Mouse (Mus musculus) midbrain, embryonic 14.5 days (tissue): Measurements from ENCODE around the gene Frmd4b. TPM values are rescaled to one million over a fixed set of nuclear protein-coding genes. Genes with fewer than 3 reads are reported as not detected.
A peak's percentile ranks its signal among the peaks of the same experiment; 100 is the strongest.

ENCODE experiments used
- ATAC-seq: fragments of 200-750 bp; cut with Nextera tagmentation; 2 replicates; pipeline ENCODE4 v1.8.0; 2017; ENCODE audit warnings: moderate number of reproducible peaks, moderate library complexity; ENCODE audit not compliant: low FRiP score, low TSS enrichment
- DNase-seq: peaks from one replicate; pipeline ENCODE4 v3.0.0-alpha.2; 2015
- H3K27ac ChIP-seq: fragments of 300-500 bp; sonication (generic); replicated peaks from 2 replicates; pipeline ENCODE4 v1.5.1; 2014; ENCODE audit warnings: mild to moderate bottlenecking, low read depth, low read length, moderate library complexity
- H3K27me3 ChIP-seq: fragments of 300-500 bp; sonication (generic); 2 replicates; pipeline ENCODE4 v1.6.1; 2014; ENCODE audit warnings: low read length, control low read depth, mixed read lengths; ENCODE audit not compliant: control insufficient read depth, insufficient read depth
- H3K36me3 ChIP-seq: fragments of 300-500 bp; sonication (generic); 2 replicates; pipeline ENCODE4 v1.6.1; 2014; ENCODE audit warnings: low read length, control low read depth; ENCODE audit not compliant: control insufficient read depth, insufficient read depth
- H3K4me1 ChIP-seq: fragments of 300-500 bp; sonication (generic); 2 replicates; pipeline ENCODE4 v1.6.1; 2014; ENCODE audit warnings: mild to moderate bottlenecking, antibody characterized with exemption, low read length, control low read depth; ENCODE audit not compliant: control insufficient read depth, insufficient read depth
- H3K4me2 ChIP-seq: fragments of 300-500 bp; sonication (generic); 2 replicates; pipeline ENCODE4 v1.6.1; 2014; ENCODE audit warnings: mild to moderate bottlenecking, low read length, moderate library complexity
- H3K4me3 ChIP-seq: fragments of 300-500 bp; sonication (generic); replicated peaks from 2 replicates; pipeline ENCODE4 v1.5.1; 2014; ENCODE audit warnings: low read depth, low read length
- H3K9ac ChIP-seq: fragments of 300-500 bp; sonication (generic); replicated peaks from 2 replicates; pipeline ENCODE4 v1.6.1; 2014; ENCODE audit warnings: mild to moderate bottlenecking, low read length, moderate library complexity
- H3K9me3 ChIP-seq: fragments of 300-500 bp; sonication (generic); 2 replicates; pipeline ENCODE4 v1.6.1; 2016; ENCODE audit warnings: low read length, control low read depth, mixed read lengths; ENCODE audit not compliant: control insufficient read depth
- WGBS: fragments of 180-500 bp; shearing (Covaris S2); extraction: QIAGEN DNeasy Blood & Tissue Kit; methylation state at CpG from one replicate; pipeline ENCODE4 v1.1.7; 2014; 5-methylcytosine and 5-hydroxymethylcytosine counted together
- polyA plus RNA-seq: library from polyadenylated mRNA; unstranded; fragments of >200 nt; fragmentation: Nextera tagmentation; extraction: Ambion mirVana; gene quantifications from 2 replicates; pipeline ENCODE4 v1.2.1, GENCODE M21; 2014

Gene Frmd4b
- polyA plus RNA-seq, 1 experiment from 2014 or later = 21.7 TPM

DNA sequence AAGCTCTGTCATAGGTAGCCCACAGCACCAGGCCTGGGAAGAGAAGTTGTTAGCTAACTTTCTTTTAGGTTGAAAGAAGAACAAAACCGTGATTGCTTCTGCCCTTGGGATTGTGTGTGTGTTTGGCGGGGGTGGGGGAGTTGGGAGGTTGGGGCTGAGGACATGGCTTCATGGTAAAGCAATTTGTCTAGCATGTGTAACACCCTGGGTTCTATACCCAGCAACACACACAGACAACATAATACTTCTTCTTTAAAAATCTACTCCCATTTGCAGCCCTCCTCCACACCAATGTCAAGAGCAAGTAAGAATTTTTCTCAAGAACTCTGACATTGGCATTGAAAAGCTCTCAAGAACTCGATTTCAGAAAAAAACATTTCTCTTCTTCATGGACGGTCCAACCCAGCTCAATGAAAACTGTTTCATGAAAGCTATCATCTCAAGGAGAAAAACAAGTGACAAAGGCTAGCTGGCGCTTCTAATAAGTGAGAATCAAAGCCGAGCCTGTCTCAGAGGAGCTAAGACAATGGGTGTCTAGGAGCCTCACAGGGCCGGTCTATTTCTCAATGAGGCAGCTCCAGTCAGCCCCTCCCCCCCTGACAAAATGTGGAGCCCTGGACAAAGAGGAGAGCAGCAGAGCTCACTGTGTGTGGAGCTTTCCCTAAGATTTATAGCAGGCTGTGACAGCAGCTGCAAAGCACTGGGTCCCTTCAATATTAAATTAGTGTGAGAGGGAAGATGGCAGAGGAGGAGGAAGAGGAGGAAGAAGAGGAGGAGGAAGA is 40.6 kb downstream of the Frmd4b start:
- WGBS = 19% methylated on average over 7 of the region's 7 CpGs
- Histone ChIP-seq H3K27me3 (no peaks in the 10 kb centered on the region), H3K4me2 (no peak overlapping the region), H3K9ac (no peak overlapping the region), H3K36me3 (no peaks in the 10 kb centered on the region), H3K27ac (peak overlapping the region; percentile 26; the same call in 1 of the 2 replicates), H3K9me3 (no peaks in the 10 kb centered on the region), H3K4me1 (peaks cover 20% of the 10 kb centered on the region), H3K4me3 (no peak overlapping the region)
- ATAC-seq (peak; percentile 62; the same call in 1 of the 2 replicates), DNase-seq (peak; percentile 76)

DNA sequence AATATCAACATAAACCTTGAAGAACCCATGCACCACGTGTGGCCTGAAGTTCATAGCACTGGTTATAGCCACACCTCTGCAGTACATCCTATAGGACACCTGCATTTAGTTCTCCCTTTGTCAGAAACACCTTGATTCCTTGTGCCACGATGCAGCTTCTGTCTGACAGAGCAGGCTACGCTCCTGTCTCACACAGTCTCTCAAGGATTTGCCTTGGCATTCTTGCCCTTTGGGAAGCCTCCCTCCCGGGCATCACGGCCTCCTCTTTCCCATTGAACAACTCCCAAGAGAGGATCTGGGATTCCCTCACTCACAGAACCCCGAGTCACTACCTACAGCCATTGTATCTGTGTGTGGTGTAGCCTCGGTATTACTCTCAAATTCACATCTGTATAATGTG is 41.2 kb downstream of the Frmd4b start:
- 76% methylated on average over 7 of the region's 7 CpGs for WGBS
- H3K4me3 ChIP-seq = no peak overlapping the region
- no peaks in the 10 kb centered on the region for H3K27me3 ChIP-seq
- H3K4me2 ChIP-seq = no peak overlapping the region
- no peaks in the 10 kb centered on the region for H3K36me3 ChIP-seq
- no peak for ATAC-seq
- no peak overlapping the region; the same call in 1 of the 2 replicates for H3K27ac ChIP-seq
- no peak overlapping the region for H3K9ac ChIP-seq
- H3K4me1 ChIP-seq = peaks cover 20% of the 10 kb centered on the region
- no peak for DNase-seq
- H3K9me3 ChIP-seq = no peaks in the 10 kb centered on the region

DNA sequence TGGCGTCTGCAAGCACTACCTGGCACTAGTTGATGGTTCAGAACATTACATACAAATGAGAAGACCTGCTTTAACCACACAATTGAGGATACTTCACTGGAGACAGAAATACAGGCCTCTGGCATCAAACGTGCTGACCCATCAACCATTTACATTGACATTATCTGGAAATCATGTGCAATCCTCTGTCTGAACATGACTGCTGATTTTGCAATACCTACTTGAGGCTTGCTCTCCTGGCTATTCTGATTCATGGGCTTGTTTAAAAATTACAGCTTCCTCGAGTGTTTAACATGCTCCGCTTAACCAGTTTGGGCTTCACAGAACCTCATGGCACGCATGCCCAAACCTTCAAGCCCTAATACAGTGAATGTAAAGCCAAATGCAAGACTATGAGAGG is 42.4 kb downstream of the Frmd4b start:
- Histone ChIP-seq H3K27ac (no peak overlapping the region), H3K9me3 (no peaks in the 10 kb centered on the region), H3K36me3 (no peaks in the 10 kb centered on the region), H3K4me3 (no peak overlapping the region), H3K4me1 (peaks cover 20% of the 10 kb centered on the region), H3K4me2 (no peak overlapping the region), H3K9ac (no peak overlapping the region), H3K27me3 (no peaks in the 10 kb centered on the region)
- ATAC-seq = no peak
- no peak for DNase-seq
- 91% methylated on average over 5 of the region's 5 CpGs for WGBS

DNA sequence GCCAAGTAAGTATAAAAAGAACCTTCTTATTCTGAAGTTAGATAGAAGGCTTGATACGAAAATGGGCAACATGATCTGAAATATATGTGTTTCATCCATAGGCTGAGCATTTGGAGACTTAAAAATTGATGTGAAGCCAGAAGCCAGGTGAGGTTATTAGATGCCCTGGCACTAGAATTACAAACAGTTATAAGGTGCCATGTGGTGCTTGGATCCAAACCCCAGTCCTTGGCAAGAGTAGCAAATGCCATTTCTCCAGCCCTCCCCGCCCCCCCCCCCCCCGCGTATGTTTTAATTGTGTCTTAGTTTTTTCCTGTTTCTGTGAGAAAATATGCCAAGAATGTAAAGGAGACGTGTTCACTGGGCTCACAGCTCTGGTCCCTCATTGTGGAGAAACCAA is 45.1 kb downstream of the Frmd4b start:
- Histone ChIP-seq H3K4me1 (peaks cover 6% of the 10 kb centered on the region; the same call in 1 of the 2 replicates), H3K27ac (no peak overlapping the region), H3K4me3 (no peak overlapping the region), H3K9me3 (no peaks in the 10 kb centered on the region), H3K4me2 (no peak overlapping the region), H3K36me3 (no peaks in the 10 kb centered on the region), H3K9ac (no peak overlapping the region), H3K27me3 (no peaks in the 10 kb centered on the region)
- ATAC-seq (no peak), DNase-seq (no peak)
- 91% methylated on average over 5 of the region's 5 CpGs for WGBS

DNA sequence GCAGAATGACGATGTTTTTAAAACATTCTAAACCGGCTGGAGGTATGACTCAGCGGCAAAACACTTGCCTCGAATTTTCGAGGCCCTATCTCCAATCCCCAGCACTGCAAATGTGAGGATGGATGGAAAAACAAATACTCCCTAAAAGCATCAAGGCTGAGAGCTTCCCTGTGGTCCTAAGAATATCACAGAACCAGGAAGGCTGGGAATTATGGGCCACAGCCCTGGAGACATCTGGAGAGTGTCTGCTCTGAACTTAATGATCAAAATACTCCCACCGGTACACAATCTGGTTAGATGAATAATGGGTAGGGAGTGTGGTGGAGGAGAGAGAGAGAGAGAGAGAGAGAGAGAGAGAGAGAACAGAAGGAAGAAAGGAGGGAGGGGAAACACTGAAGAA is 48.8 kb downstream of the Frmd4b start:
- no peak for DNase-seq
- 78% methylated on average over 6 of the region's 6 CpGs for WGBS
- Histone ChIP-seq H3K4me2 (no peak overlapping the region), H3K9ac (no peak overlapping the region), H3K4me3 (no peak overlapping the region), H3K9me3 (no peaks in the 10 kb centered on the region), H3K27me3 (no peaks in the 10 kb centered on the region), H3K36me3 (no peaks in the 10 kb centered on the region), H3K4me1 (peaks cover 11% of the 10 kb centered on the region; the same call in 1 of the 2 replicates), H3K27ac (no peak overlapping the region)
- no peak for ATAC-seq

DNA sequence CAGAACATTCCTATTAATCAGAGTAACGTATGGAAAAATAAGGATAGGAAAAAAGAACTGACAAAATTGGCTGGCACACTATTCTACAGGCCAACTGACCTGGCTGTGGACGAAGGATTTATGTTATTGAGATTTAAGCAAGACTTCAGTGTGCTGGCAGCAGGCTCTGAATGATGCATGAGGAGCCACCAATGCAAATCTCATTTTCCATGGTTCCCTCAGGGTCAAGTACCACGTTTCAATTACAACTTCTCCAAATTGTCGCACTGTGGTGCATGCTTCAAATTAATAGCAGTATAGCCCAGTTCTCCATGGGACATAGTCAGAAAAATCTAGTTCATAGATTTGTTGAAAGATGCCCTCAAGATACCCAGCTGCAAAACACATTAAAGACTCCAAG is 50.6 kb downstream of the Frmd4b start:
- Histone ChIP-seq H3K27me3 (no peaks in the 10 kb centered on the region), H3K4me3 (no peak overlapping the region), H3K9ac (no peak overlapping the region), H3K9me3 (no peaks in the 10 kb centered on the region), H3K27ac (no peak overlapping the region), H3K4me1 (peaks cover 11% of the 10 kb centered on the region; the same call in 1 of the 2 replicates), H3K36me3 (no peaks in the 10 kb centered on the region), H3K4me2 (no peak overlapping the region)
- 18% methylated on average over 4 of the region's 4 CpGs for WGBS
- peak; percentile 53 for DNase-seq
- no peak for ATAC-seq

DNA sequence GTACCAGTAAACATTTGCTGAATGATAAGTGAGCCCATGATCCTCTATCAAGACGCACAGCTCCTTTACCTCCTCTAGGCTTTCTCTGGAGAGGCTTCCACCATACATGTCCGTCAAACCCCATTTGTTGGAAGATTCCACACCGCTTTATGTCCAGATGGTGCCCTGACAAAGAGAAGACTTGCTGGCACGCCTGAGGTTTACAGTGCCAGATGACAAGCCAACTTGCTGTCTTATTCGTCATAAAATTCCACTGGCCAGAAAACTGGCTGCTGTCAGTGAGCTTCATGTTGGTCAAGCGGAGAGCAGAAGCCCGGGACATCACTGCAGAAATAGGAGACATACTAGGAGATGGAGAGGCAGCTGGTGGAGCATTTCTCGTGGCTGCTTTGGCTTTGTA is 60.2 kb downstream of the Frmd4b start:
- no peak overlapping the region for H3K9ac ChIP-seq
- H3K4me2 ChIP-seq = no peak overlapping the region
- H3K27ac ChIP-seq = no peak overlapping the region
- H3K9me3 ChIP-seq = no peaks in the 10 kb centered on the region
- DNase-seq = no peak
- no peak overlapping the region for H3K4me3 ChIP-seq
- H3K4me1 ChIP-seq = peaks cover 18% of the 10 kb centered on the region; the same call in 1 of the 2 replicates
- no peaks in the 10 kb centered on the region for H3K27me3 ChIP-seq
- no peak for ATAC-seq
- 76% methylated on average over 8 of the region's 8 CpGs for WGBS
- no peaks in the 10 kb centered on the region for H3K36me3 ChIP-seq

DNA sequence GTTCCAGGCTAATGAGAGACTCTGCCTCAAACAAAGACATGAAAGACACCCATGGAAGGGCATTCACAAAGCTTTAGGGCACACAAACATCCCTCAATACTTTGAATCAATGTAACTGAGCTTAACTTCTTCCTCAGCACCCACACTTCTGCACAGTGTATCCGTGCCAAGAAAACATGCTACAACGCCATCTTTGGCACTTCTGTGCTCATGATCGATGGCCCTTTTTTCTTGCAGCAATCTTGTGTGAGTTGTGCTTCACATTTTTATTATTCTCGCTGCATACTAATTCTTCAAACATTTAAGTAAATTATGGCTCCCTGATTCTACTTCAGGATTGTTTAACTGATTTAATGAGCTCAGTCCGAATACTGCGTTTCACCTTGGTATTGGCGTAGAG is 61.7 kb downstream of the Frmd4b start:
- Histone ChIP-seq H3K36me3 (no peaks in the 10 kb centered on the region), H3K27ac (no peak overlapping the region), H3K27me3 (no peaks in the 10 kb centered on the region), H3K4me3 (no peak overlapping the region), H3K9ac (no peak overlapping the region), H3K4me1 (peaks cover 25% of the 10 kb centered on the region), H3K9me3 (no peaks in the 10 kb centered on the region), H3K4me2 (no peak overlapping the region)
- DNase-seq (no peak), ATAC-seq (no peak)
- 93% methylated on average over 7 of the region's 7 CpGs for WGBS

DNA sequence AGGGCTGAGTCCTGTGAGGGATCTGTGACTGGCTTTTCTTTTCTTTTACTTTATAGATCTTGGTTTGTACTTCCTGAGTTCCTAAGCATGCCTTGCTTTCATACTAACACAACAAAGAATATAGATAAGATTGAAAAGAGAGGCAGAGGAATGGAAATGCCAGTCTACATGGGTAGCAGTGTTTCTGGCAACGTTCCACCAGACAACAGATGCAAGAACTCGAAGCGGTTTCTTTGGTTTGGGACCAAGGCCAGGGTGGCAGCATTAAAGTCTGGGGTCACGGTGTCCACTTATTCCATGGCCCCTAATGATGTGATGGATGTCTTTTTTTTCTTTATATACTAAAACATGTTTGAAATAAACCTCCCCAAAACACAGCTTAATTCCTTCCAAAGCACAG is 63.9 kb downstream of the Frmd4b start:
- Histone ChIP-seq H3K27ac (no peak overlapping the region), H3K4me2 (no peak overlapping the region), H3K9me3 (no peaks in the 10 kb centered on the region), H3K9ac (no peak overlapping the region), H3K36me3 (no peaks in the 10 kb centered on the region), H3K4me1 (peaks cover 25% of the 10 kb centered on the region), H3K4me3 (no peak overlapping the region), H3K27me3 (no peaks in the 10 kb centered on the region)
- ATAC-seq (no peak), DNase-seq (no peak)
- 69% methylated on average over 4 of the region's 4 CpGs for WGBS
